Mouse (Mus musculus): ENCODE measurements around the gene Ryr1.
A peak's percentile ranks its signal among the peaks of the same experiment; 100 is the strongest.
"Not testable (repeated sequence)": the region's sequence is repeated elsewhere in the genome, so short reads cannot be mapped to it uniquely, and the experiment has no call there.

The Ryr1 gene

DNA sequence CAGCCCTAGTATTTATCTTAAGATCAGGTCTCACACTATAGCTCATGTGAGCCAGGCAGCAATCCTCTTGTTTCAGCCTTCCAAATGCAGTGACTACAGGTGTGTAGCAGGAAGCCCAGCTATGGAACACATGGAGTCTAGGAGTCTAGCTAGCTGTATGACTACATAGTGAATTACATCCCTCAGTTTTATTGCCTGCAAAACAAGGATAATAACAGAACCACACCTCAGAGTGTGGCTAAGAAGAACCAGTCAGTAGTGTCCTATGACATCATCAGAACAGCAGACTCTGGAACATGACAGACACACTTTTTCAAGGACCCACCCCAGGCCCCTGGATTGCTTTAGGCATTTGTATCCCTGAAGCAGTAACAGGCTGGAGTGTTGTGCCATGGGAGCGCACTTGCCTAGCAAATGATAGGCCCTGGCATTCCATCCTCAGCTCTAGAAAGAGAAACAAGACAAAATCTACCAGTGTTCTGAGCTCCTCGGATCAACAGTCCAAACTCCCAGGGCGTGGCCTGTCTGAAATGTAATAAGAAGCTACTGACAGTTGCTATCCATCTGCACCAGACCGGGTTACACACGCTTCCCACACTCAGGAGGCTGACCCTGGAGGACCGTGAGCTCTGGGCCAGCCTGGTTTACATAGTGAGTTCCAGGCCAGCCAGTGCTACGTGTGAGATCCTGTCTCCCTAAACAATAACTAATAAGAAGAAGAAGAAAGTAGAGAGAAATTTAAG, 21.8 kb upstream of the Ryr1 start:
- DNase-seq (ENCODE audit: low spot score in 2 of 2) = no peak

DNA sequence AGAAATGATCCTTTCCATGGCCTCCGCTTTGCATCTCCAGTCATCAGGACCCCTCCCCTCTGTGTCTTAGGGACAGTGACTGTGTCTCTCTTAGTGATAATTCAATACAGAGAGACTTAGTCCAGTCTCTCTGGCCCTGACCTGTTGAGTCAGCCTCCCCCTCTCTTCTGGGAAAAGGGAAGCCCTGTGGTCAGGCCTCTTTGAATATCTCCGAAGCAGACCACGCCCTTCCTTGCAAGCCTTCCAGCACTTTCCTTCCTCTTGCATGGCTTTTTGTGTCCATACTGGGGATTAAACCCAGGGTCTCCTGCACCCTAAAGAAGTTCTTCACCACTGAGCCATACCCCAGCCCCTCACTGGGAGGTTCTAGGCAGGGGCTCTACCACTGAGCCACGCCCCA, 19.0 kb upstream of the Ryr1 start:
- DNase-seq (ENCODE audit: low spot score in 2 of 2) = no peak

DNA sequence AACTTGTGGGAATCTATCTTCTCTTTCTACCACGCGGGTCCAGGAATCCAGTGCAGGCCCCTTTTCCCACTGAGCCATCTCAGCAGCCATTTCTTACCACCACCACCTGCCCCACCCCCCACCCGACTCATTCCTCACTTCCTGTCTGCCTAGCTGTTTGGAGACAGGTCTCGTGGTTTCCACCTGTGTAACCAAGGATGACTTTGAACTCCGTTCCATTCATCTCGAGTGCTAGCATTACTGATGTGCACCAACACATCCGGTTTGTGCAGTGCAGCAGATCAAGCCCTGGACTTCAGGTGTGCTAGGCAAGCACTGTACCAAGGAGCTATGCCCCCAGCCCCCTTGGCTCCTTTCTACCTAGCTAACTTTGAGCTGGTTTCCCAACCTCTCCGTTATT, 16.4 kb upstream of the Ryr1 start:
- peak; percentile 65 to 67 for DNase-seq (ENCODE audit: low spot score in 2 of 2)

DNA sequence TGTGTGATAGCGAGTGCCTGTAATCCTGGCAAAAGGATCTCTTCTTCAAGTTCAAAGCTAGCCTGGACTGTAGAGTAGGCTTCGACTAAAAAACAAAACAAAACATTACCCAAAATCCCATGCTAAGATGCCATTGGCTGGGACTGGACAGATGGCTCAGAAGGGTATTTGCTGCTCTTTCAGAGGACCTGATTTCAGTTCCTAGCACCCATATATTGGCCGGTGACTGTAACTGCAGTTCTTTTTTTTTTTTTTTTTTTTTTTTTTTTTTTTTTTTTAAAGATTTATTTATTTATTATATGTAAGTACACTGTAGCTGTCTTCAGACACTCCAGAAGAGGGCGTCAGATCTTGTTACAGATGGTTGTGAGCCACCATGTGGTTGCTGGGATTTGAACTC, 14.3 kb upstream of the Ryr1 start:
- not testable (repeated sequence) for DNase-seq (ENCODE audit: low spot score in 2 of 2)

DNA sequence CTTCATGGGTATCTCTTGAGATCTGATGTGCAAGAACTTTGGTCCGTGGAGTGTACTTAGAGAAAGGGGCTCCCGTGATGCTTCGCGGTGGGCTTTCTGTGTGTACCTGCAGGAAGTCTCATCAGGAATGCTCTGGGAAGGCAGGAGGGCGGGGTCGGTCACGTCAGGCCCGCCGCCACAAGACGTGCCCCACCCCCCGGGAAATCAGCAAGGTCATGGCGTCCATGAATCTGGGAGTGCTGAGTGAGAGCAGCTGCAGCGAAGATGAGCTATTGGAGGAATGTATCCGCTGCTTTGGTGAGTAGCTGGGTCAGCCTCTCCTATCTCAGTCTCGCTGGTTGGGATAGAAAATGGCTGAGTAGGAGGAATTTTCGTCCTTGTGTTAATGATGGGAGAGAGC, 12.4 kb upstream of the Ryr1 start:
- DNase-seq (ENCODE audit: low spot score in 2 of 2) = no peak

DNA sequence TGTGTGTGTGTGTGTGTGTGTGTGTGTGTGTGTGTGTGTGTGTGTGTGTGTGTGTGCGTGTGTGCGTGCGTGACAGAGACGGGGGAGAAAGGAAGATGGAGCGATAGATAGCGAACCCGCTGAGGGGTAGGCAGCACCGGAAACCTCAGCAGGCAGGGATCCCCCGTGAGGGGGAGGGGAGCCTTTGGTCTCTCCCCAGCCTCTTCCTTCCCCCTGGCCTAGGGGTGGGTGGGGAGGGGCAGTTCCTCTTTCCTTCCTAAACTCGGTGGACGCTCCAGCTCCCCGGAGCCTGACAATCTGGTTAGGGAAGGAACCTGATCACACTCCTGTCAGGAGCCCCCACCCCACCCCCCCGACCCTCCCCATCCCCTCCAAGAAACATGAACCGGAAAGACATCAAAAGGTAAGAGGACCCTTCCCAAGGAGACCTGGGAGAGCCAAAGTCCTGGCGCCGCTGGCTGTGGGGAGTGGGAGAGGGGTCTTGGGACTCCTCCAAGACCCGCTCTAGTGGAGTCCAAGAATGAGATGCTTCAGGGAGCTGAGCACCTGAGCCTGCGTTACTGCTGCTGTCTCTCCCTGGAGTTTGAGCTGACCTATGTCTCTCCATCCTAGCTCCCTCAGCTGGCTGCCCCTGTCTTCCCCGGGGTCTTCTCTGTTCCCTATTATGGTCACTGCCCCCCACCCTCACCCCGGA, 9.9 kb upstream of the Ryr1 start, which contains the start of gene Rasgrp4:
Gene Rasgrp4 (plus strand): TSS at position 159 of the 694 bp plus-strand sequence.
- DNase-seq (ENCODE audit: low spot score in 2 of 2) = peak; percentile 87 to 89

DNA sequence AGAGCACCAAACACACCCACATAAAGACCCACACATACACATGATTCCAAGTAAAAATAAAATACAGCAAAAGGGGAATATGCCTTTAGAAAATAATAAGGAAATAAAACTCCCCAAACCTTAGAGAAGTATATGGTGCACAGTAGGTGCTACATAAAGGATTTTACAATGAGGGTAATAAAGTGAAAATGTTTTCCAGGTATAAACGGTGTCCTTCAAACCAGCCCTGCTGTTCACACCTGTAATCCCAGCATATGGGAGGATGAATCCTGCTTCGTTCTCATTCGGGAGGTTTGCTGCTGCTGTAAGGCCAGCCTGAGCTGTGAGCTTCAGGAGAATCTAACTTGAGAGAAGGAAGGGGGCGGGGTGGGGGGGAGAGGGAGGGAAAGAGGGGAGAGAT, 9.3 kb upstream of the Ryr1 start:
- DNase-seq (ENCODE audit: low spot score in 2 of 2) = no peak

DNA sequence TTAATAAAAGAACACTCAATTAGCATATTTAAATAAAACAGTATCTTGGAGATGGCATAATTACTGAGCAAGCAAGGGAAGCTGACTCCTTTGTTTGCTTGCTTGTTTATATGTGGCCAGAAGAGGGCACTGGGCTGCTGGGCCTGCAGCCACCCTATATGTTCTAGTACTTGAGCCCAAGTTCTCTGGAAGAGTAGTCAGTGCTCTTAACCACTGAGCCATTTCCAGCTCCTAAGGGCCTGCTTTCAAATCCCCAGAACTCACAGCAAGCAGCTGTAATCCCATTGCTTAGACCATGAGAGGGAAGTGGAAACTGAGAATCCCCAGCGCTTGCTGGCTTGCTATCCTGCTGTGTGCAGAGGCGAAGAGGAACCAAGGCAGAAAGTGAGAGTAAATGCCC, 3.7 kb upstream of the Ryr1 start:
- DNase-seq (ENCODE audit: low spot score in 2 of 2) = peak in 1 of 2 experiments; percentile 44

DNA sequence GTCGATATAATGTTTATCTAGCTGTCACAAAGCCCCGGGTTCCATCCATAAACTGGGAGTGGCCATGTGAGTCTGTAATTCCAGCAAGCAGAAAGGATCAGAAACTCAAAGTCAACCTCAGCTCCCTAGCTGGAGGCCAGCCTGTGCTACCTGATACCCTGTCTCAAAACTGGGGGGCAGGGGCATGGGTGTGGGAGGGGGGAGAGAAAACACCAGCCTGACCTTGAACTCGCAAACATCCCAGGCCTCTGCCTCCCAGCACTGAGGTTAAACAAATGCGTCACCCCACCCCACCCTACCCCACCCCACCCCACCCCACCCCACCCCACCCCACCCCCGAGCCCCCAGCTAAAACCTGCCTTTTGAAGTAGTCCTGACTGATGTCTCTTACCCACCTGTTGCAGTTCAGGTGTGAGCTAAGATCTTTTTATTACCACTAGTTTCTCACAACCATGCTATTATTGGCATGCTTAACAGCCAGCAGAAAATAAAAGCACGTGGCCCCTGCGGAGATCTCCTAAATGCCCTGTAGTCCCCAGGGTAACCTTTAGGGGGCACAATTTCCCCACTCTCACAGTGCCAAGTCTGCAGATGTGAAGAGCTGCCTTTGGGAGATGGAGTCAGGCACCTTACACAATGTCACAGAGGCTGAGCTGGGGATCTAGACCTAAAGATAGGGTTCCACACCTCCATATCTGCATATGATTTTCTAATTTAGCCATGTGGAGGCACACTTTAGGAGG, 1.4 kb upstream of the Ryr1 start:
- DNase-seq (ENCODE audit: low spot score in 2 of 2) = peak; percentile 72 to 85

DNA sequence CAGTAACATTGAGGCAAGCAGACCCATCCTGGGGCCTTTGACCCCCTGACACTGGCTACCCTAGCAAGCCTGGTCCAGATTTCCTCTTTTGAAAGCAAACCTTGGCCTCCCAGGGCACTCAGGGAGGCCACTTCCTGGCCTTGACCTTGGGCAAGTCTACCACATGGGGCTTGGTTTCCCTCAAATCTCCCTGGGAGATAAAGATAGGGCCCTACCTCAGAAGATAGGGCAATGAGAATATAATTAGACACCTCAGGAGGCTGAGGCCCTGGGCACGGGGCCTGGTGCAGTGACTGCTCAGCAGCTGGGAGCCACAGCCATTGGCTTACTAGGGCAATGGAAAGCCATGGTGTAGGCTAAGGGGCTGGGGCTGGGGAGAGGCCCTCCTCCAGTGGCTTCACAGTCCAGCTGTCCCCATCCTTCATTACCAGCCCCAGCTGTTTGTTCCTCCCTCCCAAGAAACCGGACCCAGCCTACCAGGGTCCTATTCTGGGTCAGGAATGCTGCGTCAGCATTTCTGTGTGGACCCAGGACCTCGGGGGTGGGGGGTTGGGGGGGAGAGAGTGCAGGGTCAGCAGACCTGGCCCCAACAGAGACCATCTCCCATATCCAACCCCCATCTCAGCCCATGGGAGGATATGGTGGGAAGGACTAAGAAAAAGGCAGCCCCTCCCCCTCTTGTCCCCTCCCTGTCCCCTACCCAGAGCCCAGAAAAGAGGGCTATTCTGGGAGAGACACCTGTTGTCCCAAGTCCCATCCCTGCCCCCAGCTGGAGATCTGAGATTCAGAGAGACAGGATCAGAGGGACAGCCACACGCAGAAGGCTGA, 1.2 kb downstream of the Ryr1 start:
- no peak for DNase-seq (ENCODE audit: low spot score in 2 of 2)

DNA sequence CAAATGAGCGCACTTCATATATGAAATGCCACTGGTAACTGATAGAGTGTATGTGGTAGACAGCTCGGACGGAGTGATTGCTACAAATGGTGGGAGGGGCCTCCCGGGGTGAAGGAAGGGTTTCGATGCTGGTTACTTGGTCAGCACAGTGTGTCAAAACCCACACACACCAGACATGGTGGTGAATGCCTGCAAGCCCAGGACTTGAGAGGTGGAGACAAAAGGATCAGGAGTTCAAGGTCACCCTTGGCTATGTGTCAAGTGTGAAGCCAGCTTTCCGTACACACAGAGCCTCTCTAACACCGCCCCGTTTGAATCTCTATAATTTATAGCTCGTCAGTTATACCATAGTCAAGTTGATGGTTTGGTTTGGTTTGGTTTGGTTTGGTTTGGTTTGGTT, 2.2 kb downstream of the Ryr1 start:
- DNase-seq (ENCODE audit: low spot score in 2 of 2) = no peak

DNA sequence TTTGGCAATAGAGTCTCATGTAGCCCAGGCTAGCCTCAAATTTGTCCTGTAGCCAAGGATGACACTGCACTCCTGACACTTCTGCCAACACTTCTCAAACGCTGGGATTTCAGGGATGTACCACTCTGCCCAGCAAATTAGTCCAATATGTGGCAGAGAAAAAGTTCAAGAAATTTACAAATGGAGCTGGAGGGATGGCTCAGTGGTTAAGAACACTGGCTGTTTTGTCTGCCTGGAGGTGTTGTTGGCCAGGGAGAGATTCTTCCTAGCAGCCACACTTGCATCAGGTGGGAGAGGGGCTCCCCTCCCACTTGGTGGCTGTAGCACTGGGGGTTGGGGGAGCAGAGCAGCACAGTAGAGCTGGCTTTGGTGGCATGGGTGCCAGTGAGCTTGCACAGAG, 5.5 kb downstream of the Ryr1 start:
- DNase-seq (ENCODE audit: low spot score in 2 of 2) = no peak

DNA sequence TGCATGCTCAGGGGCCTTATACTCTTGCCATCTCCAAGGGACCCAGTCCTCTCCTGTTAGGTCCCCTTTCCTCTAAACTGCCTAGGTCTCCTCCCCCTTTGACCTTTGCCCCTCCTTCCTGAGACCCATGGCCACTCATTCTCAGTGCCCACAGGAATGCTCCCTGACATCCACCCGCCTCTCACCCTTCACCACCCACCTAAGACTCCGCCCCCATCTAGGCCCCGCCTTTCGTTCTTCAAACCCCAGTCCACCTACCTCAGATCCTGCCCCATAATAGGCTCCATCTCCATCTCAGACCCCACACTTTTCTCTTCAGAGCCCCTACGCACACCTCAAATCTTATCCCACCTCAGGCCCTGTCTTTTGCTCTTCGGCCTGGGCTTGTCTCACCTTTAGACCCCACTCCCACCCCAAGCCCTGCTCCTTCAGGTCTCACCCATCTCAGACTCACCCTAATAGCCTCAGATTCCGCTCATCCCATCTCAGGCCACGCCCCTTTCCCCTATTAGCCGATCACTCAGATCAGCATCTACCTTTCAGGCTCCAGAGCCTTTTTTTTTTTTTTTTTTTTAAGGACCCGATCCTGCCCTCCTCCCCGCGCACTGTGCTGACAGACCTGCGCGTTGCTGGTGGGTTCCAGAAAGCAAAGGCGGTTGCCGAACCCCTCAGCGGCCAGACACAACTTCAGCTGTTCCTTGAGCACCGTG, 6.7 kb downstream of the Ryr1 start:
- DNase-seq (ENCODE audit: low spot score in 2 of 2) = no peak

DNA sequence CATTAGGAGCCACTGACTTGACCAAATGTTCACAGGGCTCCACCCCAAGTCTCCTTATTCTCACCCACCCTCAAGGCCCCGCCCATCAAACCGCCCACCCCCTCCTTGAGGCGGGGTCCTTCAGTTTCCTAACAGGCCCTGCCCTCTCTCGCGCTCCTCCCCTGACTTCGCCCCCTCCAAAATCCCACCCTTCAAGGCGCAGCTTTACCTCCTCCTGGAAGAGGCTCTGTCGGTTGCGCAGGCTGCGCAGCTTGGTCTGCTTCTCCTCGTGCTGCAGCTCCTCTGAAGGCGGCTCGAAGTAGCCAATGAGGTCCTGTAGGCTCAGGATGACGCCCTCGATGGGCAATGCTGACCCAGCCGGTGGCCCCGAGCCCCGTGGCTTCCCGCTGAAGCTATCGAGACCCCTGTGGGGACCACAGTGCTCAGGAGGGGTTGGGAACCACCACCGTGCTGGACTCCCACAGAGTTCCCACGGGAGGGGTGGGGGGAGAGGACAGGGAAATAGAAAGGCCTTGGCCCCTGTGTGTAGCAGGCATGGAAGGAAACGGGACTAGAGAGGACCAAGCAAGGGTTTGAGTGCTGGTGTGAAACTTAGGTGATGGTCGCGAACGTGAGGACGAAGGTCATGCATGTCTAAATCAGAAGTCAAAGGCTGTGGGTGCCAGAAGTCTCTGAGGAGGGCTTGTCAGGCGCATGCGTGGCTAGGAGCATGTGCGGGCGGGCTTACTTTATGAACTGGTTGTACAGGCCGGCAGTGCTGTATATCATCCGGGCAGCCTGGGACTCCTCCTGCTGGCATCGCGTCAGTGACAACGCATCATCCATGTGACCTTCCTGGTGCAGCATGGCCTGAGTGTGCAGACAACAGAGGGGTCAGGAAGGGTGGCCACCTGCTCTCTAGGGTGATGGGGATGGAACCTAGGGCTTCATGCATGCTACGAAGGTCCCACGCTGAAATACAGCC, 15.7 kb downstream of the Ryr1 start:
- DNase-seq (ENCODE audit: low spot score in 2 of 2) = peak; percentile 25 to 36

DNA sequence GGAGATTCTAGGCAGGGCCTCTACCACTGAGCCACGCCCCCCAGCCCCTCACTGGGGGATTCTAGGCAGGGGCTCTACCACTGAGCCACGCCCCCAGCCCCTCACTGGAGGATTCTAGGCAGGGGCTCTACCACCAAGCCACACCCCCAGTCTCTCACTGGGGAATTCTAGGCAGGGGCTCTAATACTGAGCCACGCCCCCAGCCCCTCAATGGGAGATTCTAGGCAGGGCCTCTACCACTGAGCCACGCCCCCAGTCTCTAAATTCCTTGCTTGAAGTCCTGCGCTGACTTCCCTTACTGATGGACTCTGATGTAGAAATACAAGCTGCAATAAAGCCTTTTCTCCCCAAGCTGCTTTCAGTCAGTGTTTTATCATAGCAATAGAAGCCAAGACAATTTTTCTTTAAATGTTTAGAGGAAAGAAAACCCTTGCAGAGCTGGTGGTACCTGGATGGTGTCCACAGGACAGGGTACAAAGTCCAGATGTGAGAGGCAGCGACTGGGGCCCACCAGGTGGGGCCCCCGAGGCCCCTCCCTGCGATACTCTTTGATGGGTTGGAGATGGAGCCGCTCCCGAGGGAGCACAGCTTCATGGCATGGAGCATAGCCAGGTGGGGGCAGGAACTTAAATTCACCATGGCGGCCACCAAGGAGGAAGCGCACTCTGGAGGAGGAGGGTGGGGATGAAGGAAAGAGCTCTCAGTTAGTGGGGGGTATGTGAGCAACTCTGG, 23.5 kb downstream of the Ryr1 start:
- DNase-seq (ENCODE audit: low spot score in 2 of 2) = no peak

DNA sequence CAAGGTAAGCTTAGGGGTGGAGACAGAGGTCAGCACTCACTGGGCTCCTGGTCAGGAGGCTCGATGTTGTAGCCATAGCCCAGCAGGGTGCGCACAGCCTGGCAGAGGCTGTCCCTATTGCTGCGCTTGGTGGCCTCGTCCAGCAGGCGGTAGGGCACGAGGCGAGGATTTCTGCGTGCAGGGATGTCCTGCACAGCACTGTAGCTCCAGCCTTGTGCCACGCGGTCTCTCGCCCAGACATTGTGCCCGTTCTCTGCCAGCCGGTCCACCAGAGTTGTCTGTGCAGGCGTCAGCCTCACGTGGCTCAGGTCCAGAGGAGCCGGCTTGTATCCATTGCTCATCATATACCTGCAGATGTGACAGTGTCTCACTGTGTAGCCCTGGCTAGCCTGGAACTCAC, 27.8 kb downstream of the Ryr1 start:
- no peak for DNase-seq (ENCODE audit: low spot score in 2 of 2)

DNA sequence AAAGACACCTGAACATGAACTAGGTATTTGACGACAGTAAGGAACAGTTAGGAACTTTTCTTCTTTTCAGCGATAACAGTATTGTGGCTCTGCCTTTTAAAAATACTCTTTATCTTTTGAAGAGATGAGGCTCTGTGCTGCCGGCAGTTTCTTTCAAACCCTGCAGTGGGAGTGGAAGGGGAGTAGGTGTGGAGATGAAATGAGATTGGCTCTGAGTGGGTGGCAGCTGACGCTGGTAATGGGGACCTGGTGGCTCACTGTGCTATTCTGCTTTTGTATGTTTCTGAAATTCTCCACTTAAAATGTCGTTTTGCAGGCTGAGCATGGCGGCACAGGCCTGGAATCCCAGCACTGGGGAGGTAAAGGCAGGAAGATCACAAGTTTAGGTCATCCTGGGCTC, 36.2 kb downstream of the Ryr1 start:
- DNase-seq (ENCODE audit: low spot score in 2 of 2) = no peak

DNA sequence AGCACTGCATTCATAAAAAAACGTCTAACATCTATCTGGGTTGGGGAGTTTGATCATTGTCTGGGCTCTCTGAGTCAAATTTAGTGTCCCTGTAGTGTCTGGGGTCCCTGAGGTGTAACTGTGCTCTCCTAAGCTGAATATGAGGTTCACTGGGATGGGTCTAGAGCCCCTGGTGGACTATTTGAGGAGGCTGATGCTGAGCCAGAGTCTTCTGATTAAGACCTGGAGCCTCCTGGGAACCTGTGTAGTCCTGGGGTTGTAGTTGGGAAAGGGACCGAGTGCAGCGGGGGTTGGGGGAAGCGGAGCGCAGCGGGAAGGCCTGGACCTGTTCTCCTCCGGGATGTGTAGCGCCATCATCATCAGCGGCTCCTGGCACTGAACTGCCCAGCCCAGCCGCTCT, 38.1 kb downstream of the Ryr1 start:
- DNase-seq (ENCODE audit: low spot score in 2 of 2) = no peak

DNA sequence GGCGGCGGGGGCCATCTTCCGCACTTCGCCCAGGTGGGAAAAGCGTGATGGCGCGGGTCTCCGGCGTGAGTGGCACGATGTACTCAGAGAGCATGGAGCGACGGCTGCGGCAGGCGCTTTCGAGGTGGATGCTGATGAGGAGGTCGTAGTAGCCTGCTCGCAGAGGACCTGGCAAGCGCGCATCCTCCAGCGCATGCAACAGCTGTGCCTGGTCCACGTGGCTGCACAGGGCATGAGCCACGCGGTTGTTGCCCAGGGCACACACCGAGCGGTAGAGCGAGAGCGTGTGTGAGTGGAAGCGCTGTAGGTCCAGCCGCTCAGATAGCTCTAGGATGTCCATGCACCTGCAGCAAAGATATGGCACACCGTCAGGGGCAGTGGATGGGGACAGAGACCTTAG, 39.0 kb downstream of the Ryr1 start:
- DNase-seq (ENCODE audit: low spot score in 2 of 2) = no peak

Measured in thymus, postnatal 10 days (tissue).